Mouse (Mus musculus) kidney, adult 11 months (tissue): ENCODE measurements around the gene 5730480H06Rik.

Experiments
- DNase-seq: peaks from one replicate; pipeline ENCODE4 v3.0.0; 2022

The 5730480H06Rik gene

DNA sequence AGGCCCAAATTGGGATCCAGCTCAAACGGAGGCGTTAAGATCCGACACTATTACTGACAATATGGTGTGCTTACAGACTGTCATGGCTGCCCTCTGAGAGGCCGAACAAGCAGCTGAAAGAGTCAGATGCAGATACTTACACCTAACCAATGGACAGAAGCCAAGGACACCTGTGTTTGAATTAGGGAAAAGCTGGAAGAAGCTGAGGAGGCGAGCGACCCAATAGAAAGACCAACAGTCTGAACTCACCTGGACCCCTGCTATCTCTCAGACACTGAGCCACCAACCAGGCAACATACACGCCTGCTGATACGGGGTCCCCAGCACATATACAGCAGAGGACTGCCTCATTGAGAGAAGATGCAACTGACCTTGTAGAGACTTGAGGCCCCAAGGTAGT lies at the start of gene 5730480H06Rik:
Gene 5730480H06Rik (plus strand): TSS at position 301 of the 400 bp plus-strand sequence.
- no peak for DNase-seq

DNA sequence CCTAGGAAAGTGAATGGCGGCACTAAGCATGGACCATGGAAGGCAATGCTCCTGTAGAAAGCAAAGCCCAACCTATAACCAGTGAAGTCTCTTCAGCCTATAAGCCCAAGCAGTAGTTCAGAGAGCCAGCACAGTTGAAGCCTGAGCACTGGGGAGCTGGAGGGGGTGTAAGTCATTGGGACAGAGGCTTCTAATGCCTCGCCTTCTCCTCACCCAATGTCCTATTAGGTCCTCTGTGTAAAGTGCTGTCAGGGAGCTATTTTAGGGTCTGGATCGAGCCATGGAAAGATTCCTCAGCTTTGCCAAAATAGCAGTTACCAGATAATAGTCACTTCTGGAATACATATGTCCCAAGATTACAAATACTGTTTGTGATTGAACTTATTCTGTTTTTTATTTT lies 26.6 kb upstream of the 5730480H06Rik start:
- no peak for DNase-seq

DNA sequence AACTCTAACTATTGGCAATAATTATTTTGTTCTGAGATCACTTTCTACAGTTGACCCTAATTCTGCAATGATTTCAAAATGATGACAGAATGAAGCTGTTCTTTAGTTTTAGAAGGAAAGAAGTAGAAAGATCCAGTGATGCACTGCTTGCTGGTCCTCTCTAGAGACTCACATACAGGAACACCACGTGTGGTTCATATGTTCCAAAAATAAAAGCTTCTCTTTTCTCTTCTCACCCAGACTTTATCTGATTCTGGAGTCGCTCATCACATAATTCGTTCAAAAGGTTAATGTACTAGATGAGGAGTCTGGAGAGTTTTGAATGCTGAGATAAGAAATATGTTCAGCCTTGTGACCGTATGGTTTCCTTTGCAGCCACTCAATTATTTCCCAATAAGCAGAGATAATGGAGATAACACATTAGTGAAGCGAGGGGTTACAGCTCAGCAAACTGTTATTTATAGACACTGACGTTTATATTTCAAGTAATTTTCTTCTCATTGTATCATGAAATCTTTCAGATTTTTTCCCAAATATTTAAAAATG lies 12.6 kb upstream of the 5730480H06Rik start:
- DNase-seq = no peak

DNA sequence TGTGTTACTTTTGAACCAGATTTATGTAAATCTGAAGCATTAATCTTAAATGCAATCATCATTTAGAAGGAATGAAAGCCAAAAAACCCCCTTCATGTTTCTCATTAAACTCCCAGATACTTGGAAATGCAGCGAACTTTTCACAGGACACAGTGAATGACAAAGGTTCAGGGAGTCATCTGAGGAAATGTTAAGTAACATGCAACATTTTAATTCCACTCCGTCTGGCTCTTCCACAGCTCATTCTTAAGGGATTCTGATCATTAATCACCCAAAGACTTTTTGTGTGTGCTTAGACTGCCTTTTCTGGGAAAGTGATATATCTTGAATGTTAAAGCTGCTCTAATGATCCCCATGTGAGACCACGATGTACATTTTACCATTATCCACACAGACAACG lies 7.2 kb upstream of the 5730480H06Rik start:
- no peak for DNase-seq

DNA sequence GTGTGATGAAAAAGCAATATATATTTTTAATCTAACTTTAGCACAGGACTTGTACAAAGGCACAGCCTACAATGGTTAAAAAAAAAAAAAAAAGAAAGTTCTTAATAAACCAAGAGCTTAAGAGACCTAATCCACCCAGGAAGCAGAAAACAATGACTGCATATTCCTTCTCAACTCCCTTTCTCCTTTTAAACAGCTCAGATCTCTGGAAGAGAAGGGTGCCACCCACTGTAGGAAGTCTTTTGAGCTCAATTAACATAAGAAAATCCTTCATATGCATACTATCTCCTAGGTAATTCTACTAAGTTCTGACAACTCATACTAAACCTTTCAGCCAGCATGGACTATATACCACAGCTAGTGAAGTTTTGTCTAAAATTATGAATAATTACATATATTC lies 1.5 kb upstream of the 5730480H06Rik start:
- no peak for DNase-seq

DNA sequence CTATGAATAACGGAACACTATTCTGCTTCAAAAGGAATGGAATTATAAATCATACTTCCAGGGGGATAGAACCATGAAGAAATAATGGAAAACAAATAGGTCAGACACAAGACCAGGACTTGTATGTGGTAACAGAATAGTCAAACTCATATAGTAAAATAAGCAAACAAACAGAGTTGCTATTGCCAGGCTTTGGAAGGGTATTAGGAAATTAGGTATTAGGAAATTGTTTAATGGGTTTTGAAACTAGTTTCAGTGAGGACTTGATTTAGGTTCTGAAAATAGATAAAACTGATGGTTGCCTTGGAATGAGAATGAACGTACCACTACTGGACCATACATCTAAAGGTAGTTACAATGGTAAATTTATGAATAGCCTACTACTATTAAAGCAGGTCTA lies 2.0 kb downstream of the 5730480H06Rik start:
- no peak for DNase-seq

DNA sequence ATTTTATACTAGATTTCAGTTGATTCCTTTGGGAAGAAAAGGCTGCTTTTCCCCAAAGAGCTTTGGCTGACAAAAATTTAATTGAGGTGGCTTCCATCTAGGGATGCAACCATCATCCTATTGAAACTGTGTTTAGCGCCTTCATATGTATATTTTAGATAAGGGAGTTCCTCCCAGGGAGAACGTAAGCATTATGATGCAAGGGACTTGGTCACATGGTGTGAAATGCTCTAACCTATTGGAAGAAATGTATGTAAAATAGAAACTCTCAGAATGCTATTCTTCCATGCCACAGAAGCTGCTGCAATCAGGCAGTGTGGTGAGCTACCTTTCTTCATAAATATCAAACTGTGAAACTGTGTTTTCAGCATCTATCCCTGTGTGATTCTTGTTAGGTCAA lies 3.1 kb downstream of the 5730480H06Rik start:
- no peak for DNase-seq

DNA sequence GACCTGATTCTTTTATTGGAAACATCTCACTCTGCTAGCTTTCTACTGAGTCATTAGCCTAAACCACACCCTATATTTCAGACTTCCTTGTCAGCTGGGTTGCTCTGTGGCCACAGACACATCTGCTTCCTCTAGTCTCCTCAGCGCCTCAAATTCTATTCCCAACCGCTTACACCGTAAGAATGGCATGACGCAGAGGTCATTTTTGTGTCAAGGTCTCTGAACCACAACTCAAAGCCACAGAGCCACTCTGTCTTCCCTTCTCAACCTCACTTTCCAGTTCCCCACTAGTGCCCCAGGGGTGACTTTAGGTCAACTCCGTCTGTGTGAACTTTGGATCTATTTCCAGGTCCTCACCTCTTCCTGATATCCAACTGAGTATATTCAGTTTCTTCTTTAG lies 3.7 kb downstream of the 5730480H06Rik start:
- no peak for DNase-seq

DNA sequence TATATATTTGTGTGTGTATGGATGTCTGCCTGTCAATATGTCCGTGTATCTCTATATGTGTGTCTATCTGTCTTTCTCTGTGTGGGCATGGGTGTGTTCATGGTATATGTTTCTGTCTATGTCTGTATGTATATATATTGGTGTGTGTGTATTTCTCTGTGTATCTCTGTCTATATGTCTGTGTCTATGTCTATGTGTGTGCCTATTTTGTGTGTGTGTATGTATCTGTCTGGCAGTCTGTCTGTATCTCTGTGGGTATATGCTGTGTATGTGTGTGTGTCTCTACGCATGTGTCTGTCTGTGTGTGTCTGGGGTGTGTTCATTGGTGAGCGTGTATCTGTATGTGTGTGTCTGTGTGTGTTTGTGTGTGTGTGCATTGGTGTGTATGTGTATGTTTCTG lies 5.7 kb downstream of the 5730480H06Rik start:
- no peak for DNase-seq

DNA sequence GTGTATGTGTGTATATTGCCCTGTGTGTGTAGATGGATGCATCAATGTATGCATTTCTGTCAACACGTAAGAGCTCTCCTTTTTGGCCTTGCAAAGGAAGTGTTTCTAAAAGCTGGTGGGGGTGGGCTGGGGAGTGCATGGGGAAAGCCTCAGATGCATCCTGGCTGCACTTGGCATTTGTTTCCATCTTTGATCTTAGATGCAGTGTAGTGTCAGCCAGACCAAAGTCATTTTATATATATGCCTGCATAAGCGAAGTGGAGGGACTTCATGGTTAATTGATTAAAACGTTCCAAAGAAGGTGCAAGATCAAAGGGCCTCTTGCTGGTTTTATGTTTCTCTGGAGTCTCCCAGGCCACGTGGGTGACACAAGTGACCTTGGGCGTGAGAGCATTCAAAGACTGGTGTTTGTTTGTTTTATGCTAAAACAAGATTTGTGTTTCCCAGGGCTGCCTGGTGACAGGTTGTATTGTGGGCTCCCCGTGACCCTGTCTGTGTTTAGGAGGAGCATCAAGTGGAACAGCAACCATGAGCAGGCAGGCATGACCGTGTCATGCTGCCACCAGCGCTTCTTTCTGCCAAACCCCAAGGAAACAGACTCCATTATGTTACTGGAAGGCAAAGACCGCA lies 6.2 kb downstream of the 5730480H06Rik start:
- peak; percentile 4 for DNase-seq

DNA sequence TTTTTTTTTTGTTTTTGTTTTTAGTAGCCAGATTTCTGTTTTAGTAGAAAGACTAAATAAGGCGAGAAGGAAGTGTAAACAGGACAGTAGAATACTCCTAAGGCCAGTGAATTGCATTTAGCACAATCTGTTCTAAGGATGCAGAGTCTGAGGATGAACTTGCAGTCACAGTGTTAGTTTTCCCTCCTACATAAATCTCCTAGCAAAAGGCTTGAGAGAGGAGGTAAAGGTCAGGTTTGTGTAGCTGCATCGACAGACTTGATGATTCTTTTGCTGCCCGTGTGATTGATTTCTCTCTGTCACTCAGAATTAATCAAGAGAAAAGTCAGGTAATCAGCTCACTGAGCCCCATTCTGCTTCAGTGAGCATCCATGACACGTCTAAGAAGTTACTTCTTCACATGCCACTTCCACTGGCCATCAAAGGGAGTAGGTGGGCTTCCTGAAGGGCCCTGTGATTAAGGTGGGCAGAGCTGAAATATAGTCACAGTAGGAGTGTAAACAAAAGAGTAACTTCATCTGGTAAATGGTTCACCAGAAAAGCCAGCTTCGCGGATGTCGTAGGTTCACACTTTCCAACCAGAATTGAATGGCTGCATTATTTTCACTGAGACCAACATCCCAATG lies 13.2 kb downstream of the 5730480H06Rik start:
- DNase-seq = no peak

DNA sequence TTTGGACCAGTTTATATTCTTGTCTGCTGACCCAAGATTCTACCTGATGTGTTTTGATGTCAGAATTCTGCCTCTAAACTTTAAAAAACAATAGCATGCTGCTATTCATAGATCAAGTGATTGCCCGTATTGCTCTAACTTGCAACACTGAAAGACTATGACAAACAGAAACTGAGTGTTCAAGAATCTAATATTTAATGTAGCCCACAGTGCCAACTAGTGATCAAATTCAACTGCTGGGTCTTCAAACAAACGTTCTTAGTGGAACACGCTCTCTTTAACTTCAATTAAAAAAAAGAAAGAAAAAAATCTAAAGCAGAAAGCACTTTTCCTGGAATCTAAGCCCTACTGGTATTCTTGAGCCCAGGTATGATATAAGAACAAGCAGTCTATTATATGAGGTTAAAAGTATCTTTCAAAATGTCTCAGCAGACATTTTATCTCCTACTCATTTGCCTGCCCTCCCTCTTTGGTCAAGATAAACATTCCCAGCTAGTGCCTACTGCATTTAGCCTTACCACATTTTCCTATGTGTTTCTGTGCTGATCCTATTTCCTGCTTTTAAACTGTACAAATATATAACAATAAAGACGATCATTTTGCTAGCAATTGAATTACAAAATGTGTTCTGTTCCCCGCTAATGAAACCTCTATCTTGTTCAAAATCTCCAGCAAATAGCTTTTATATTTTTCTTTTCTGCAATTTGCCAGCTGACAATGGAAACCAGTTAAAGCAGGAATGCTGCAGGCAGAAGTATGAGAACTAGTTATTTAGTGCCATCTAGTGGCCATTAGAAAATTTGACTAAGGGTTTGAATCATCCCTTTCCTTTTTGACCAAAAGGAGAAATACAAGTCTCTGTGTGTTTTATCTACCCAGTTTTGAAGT lies 17.6 kb downstream of the 5730480H06Rik start:
- no peak for DNase-seq

DNA sequence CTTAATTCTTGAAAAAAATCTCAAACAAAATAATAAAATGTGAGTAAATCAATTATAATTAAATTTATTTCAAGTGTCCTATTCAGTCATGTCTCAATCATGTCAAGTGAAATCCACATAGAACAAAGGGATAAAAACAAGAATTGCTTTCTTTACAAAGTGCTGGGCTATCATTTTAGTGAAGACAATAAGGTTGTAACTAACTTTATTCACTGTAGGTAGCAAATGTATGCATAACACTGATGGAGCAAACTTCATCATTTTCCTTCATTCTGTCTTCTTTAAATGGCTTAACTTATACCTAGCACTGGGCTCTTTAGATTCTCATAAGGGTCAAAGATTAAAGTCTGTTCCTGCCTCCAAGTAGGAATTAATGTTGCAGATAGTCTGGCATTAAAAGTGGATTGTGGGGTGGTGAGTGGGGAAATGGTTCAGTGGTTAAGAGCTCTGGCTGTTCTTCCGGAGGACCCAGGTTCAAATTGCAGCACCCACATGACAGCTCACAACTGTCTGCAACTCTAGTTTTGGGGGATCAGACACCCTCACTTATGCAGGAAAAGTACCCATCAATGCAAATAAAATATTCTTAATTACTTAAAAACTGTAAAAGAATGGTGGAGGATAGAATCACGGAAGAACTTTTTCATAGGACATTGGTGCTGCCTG lies 18.4 kb downstream of the 5730480H06Rik start:
- DNase-seq = no peak

DNA sequence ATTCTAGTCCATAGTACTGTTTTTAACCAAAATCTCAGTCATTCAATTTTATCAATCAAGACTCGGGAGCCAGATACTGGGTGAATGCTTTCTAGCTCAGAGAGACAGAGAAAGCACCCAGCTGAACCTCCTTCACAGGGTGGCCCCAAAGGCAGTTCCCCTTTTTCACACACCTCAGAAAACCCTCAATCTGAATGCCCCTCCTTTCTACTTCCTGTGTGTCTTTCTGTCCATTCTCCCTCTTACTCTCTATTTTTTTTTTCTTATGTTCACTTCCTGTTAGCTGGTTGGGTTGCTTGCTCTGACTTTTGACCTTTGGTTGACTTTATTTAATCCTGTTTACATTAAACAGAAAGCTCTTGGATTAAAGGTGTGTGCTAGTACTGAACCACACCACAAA lies 21.6 kb downstream of the 5730480H06Rik start:
- DNase-seq = no peak

DNA sequence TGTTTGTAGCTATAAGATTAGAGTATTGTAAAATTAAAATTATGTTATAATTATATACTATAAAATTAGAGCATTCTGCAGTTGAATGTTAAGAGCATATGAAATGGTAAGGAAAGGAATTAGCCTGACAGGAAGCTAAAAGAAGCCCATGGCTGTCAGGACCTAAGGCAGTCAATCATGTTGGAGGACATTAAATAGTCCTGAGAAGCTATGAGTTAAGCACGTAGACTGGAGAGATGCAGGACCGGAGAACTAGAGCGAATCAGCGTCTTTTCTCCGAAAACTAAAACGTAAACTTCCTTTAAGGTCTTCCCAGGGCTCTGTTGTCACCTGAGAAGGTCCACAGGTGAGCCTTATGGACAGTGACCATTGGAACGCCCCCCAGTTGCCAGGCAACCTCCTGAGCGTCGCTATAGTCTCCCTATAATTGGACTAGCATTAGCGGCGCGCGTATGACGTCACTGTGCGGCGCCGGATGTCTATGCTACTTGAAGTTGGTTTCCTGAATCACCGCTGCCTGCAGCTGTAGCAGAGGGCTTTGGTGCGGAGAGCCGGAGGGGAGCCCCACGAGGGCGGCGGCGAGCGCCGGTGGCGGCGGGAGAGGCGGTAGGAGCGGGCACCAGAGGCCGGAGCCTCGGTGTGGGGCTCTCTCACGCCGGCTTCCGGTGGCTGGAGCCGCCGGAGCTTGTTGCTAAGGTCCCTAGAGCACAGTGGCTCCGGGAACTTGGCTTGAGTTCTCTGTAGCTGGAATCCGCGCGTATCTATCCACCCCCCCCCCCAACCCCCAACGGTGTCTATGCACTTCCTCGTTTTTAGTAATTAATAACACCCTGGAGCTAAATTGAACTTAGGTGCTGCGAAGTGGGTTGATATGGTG lies 44.4 kb downstream of the 5730480H06Rik start:
- DNase-seq = peak; percentile 96

DNA sequence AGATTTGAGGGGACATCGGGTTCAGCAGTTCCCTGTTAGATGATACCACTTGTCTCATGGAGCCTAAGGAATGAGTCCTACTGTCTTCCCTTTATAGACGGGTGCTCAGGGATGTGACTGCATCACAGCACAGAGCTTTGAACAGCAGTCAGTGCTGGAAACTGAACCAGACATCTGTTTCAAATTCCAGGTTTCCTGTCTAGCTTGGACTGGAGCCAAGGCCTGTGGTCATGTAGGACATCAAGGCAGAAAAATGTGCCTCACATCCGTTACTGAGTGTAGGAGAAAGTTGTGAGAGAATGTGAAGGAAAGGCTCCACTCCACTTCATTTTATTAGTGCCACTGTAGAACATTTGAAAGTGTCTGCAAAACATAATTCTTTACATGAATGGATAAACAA lies 74.7 kb downstream of the 5730480H06Rik start:
- DNase-seq = peak; percentile 4

DNA sequence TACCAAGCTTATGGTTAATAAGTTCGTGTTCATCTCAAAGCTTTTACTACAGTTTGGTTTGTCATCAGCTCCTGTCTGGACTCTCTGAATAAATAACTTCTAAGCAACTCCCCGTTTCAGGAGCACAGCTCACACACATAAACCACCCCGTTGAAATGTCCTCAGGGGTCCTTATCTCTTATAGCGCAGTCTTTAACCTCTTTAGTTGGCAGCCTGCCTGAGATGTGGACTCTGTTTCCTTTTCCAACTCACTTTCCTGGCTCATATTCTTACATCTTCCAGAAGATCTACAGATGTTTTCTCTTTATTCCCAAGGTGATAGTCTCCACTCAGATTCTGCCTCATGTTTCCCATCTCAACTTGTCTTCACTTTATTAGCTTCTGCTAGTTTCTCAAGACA lies 80.5 kb downstream of the 5730480H06Rik start:
- no peak for DNase-seq

DNA sequence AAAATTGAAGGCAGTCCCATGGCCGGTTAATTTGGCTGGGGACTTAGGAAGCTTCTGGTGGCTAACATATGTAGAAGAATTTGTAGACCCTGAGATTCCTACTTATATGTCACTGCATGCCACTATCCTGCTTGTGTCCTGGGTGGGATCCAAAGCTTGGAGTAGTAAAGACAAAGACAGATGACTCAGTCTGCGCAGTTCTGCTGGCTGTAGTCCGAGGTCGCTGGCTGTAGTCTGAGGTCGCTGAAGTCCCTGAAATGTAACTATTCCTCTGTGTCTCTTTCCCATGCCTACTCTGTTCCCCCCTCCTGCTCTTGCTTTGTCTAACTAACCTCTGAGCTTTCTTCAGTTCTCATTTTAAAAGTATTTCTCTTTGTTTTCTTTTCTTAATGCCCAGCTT lies 82.6 kb downstream of the 5730480H06Rik start:
- no peak for DNase-seq

DNA sequence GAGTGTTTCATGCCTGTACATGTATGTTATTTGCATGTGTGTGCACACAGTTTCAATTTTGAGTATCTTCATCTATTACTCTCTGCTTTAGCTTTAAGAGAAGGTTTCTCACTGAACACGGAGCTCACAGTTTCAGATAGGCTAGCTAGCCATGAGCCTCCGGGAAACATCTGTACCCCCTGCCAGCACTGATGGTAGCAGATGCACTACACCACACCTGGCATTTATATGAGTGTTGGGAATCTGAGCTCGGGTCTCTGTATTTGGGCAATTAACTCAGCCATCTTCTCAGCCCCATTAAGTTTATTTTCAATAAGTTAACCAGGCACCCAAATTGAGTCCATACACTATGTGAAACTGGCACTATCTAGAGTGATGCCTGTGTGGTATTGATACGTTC lies 83.7 kb downstream of the 5730480H06Rik start:
- no peak for DNase-seq

DNA sequence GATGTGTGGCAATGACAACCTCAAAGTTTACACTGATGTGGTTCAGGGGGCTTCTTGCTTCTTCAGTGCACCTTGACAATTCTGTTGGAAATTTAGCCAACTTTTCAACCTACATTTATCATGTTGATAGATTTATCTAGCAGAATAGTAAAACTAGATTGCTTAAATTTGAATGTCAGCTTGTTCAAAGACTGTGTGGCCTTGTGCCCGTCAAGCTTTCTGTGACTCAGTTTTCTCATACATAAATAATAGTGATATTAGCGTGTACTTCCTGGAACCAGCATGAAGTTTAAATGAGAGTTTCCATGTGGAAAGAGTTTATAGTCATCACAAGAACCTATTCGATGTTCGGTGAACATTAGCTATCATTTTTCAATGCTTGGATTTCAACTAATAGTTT lies 84.5 kb downstream of the 5730480H06Rik start:
- no peak for DNase-seq

DNA sequence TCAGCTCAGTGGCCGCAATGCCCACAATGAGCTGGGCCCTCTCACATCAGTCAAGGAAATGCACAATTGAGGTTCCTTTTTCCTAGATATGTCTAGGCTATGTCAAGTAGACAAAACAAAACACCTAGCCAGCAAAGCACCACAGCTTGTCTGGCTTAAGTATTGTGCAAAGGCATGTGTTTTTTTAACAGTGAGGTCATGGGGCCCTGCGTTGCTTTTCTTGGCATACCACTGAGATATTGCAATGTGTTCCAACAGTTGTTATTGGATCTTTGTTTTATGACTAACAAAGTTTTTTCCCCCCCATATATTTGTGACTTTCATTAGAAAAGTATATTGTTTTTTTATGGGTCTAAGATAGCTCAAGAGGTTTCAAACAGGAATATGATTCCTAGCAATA lies 92.0 kb downstream of the 5730480H06Rik start:
- DNase-seq = no peak

DNA sequence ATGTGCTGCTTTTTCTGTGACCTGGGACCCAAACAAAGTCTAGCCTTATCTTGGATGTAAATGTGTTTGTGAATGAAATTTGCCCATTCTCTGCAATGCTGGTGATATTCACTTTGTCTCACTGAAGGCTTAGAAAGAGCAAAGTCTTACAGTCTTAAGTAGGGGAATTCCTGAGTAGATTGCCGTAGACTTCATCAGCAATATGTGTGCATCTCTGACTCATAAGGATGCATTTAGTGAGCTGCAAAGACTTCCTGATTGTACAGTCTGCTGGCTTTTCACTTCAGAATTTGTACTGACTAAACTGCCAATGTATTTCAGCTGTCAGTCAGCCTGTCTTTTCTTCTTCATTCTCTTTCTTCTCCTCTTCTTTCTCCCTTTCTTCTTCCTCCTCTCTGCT lies 94.2 kb downstream of the 5730480H06Rik start:
- no peak for DNase-seq
